Mouse (Mus musculus): Measurements from ENCODE around the gene Msi2. TPM values are rescaled to one million over a fixed set of nuclear protein-coding genes. Genes with fewer than 3 reads are reported as not detected.

Gene Msi2
- polyA plus RNA-seq (2012; ENCODE audit: low replicate concordance) = 8.5 and 8.6 TPM in 2 replicates

DNA sequence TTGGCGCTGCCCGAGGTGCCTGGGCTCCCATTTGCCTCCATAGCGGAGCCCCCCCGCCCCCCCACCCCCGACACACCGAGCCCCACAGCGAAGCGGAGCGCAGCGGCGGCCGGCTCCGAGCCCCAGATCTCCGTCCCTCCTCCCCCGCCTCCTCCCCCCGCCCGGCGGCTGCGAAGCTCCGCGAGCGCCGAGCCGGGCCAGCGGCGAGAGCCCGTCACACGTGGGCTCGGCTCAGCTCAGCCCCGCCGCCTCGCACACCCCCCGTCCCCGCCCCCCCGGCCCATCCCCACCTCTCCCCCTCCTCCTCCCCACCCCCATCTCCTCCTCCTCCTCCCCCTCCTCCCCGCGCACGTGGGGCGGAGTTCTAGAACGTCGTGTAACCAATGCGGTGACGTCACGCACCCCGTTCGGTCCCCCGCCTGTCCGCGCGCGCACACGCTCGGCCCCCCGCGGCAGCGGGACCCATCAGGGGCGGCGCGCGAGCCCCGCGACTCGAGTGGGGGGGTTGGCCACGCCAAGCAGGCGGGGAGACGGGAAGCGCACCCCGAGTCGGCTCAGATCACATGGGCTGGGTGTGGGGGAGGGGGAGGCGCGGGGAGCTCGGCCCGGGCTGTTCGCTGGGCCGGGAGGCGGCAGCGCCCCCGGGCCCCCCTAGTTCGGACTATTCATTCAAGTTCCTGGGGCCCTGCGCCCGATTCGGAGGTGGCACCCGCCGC is at the start of gene Msi2:
Gene Msi2, minus strand, starts transcription at position 464 of the 716 bp plus-strand sequence.

GRCm38 (mm10) chr11:88293631-88294393 is 424.5 kb downstream of the Msi2 start, which contains the start of gene Ccdc182:
Gene Ccdc182, plus strand, starts transcription at chr11:88294058.

Other genes with a start within 250 kb of the Msi2 start
- gene Akap1, start 146.1 kb upstream of the Msi2 start, polyA plus RNA-seq (2012; ENCODE audit: low replicate concordance) = 5.7 and 11.4 TPM in 2 replicates
- 1.1 and 4.7 TPM in 2 replicates for gene Scpep1, start 237.0 kb upstream of the Msi2 start, polyA plus RNA-seq (2012; ENCODE audit: low replicate concordance)
- gene Elobl, start 248.4 kb upstream of the Msi2 start, polyA plus RNA-seq (2012; ENCODE audit: low replicate concordance) = not detected in 2 replicates

All from leukemia stem cell, adult 10-12 weeks (primary cell).